Mouse (Mus musculus): ENCODE measurements around the gene Pex6. TPM values are rescaled to one million over a fixed set of nuclear protein-coding genes. Genes with fewer than 3 reads are reported as not detected.

Gene Pex6
- 11.6 and 12.2 TPM in 2 replicates for polyA plus RNA-seq (2015; fragmentation: Nextera tagmentation; extraction: Ambion mirVana)

GRCm38 (mm10) chr17:46710959-46711597, at the start of gene Pex6:
Gene Pex6 (plus strand): TSS chr17:46711463.
- Histone ChIP-seq H3K4me3 (peak within 1 kb of the TSS; percentile 99), H3K4me1 (peaks cover 18% of the 10 kb centered on the region), H3K27me3 (replicated peaks) (no peaks in the 10 kb centered on the region), H3K27ac (replicated peaks) (peak within 1 kb of the TSS; percentile 69), H3K4me2 (peak within 1 kb of the TSS; percentile 82), H3K9ac (peak within 1 kb of the TSS; percentile 98), H3K9me3 (no peaks in the 10 kb centered on the region), H3K36me3 (peaks cover 28% of the 10 kb centered on the region)
- peak; percentile 73 for ATAC-seq (ENCODE audit: extremely low read depth, insufficient number of reproducible peaks, low FRiP score, low TSS enrichment)
- WGBS: 7% methylated on average over 36 of the region's 36 CpGs

GRCm38 (mm10) chr17:46661981-46662380, 49.3 kb upstream of the Pex6 start:
- H3K4me1 ChIP-seq: no peaks in the 10 kb centered on the region
- H3K9ac ChIP-seq: no peak overlapping the region
- no peaks in the 10 kb centered on the region for H3K9me3 ChIP-seq
- 88% methylated on average over 12 of the region's 12 CpGs for WGBS
- no peak for ATAC-seq (ENCODE audit: extremely low read depth, insufficient number of reproducible peaks, low FRiP score, low TSS enrichment)
- H3K27ac ChIP-seq (replicated peaks): no peak overlapping the region
- H3K4me3 ChIP-seq: no peak overlapping the region
- H3K4me2 ChIP-seq: no peak overlapping the region
- no peaks in the 10 kb centered on the region for H3K27me3 ChIP-seq (replicated peaks)
- H3K36me3 ChIP-seq: peaks cover 100% of the 10 kb centered on the region

- H3K27ac ChIP-seq (replicated peaks): no peak overlapping the region
- no peaks in the 10 kb centered on the region for H3K27me3 ChIP-seq (replicated peaks)
- 87% methylated on average over 5 of the region's 5 CpGs for WGBS
- H3K9me3 ChIP-seq: no peaks in the 10 kb centered on the region
- no peak overlapping the region for H3K4me3 ChIP-seq
- H3K9ac ChIP-seq: no peak overlapping the region; the same call in 1 of the 2 replicates
- no peak overlapping the region for H3K4me2 ChIP-seq
- ATAC-seq (ENCODE audit: extremely low read depth, insufficient number of reproducible peaks, low FRiP score, low TSS enrichment): no peak
- H3K4me1 ChIP-seq: no peaks in the 10 kb centered on the region
- peaks cover 100% of the 10 kb centered on the region for H3K36me3 ChIP-seq
Observed at GRCm38 (mm10) chr17:46662730-46663129, 48.5 kb upstream of the Pex6 start.

- ATAC-seq (ENCODE audit: extremely low read depth, insufficient number of reproducible peaks, low FRiP score, low TSS enrichment): no peak
- H3K9me3 ChIP-seq: no peaks in the 10 kb centered on the region
- H3K4me1 ChIP-seq: peaks cover 1% of the 10 kb centered on the region; the same call in 1 of the 2 replicates
- no peak overlapping the region for H3K9ac ChIP-seq
- no peak overlapping the region for H3K27ac ChIP-seq (replicated peaks)
- H3K36me3 ChIP-seq: peaks cover 93% of the 10 kb centered on the region
- H3K27me3 ChIP-seq (replicated peaks): no peaks in the 10 kb centered on the region
- no peak overlapping the region for H3K4me2 ChIP-seq
- no peak overlapping the region for H3K4me3 ChIP-seq
- 81% methylated on average over 16 of the region's 16 CpGs for WGBS
Observed at GRCm38 (mm10) chr17:46667712-46668111, 43.6 kb upstream of the Pex6 start.

GRCm38 (mm10) chr17:46669911-46670310, 41.4 kb upstream of the Pex6 start:
- Histone ChIP-seq H3K9ac (no peak overlapping the region), H3K27ac (replicated peaks) (no peak overlapping the region), H3K4me3 (no peak overlapping the region), H3K27me3 (replicated peaks) (no peaks in the 10 kb centered on the region), H3K36me3 (peaks cover 77% of the 10 kb centered on the region), H3K4me1 (peaks cover 17% of the 10 kb centered on the region), H3K9me3 (no peaks in the 10 kb centered on the region), H3K4me2 (no peak overlapping the region)
- no peak for ATAC-seq (ENCODE audit: extremely low read depth, insufficient number of reproducible peaks, low FRiP score, low TSS enrichment)
- 93% methylated on average over 10 of the region's 10 CpGs for WGBS

- WGBS: under 1% methylated on average over 43 of the region's 43 CpGs
- H3K9me3 ChIP-seq: no peaks in the 10 kb centered on the region
- peak; percentile 77 for ATAC-seq (ENCODE audit: extremely low read depth, insufficient number of reproducible peaks, low FRiP score, low TSS enrichment)
- H3K36me3 ChIP-seq: peaks cover 71% of the 10 kb centered on the region
- peaks cover 36% of the 10 kb centered on the region for H3K4me1 ChIP-seq
- peak within 1 kb of the TSS; percentile 92 for H3K9ac ChIP-seq
- H3K4me3 ChIP-seq: peak within 1 kb of the TSS; percentile 83
- peak within 1 kb of the TSS; percentile 81 for H3K4me2 ChIP-seq
- H3K27me3 ChIP-seq (replicated peaks): no peaks in the 10 kb centered on the region
- peak within 1 kb of the TSS; percentile 85 for H3K27ac ChIP-seq (replicated peaks)
Observed at GRCm38 (mm10) chr17:46673850-46674529, 37.3 kb upstream of the Pex6 start, which contains the start of gene Rrp36. Gene Rrp36 (minus strand): TSS chr17:46674352.

GRCm38 (mm10) chr17:46674530-46675283, 36.6 kb upstream of the Pex6 start:
- Histone ChIP-seq H3K27me3 (replicated peaks) (no peaks in the 10 kb centered on the region), H3K4me1 (peaks cover 43% of the 10 kb centered on the region), H3K4me2 (peak overlapping the region; percentile 81), H3K36me3 (peaks cover 64% of the 10 kb centered on the region), H3K9me3 (no peaks in the 10 kb centered on the region), H3K4me3 (peak overlapping the region; percentile 83), H3K27ac (replicated peaks) (peak overlapping the region; percentile 85), H3K9ac (peak overlapping the region; percentile 92)
- no peak for ATAC-seq (ENCODE audit: extremely low read depth, insufficient number of reproducible peaks, low FRiP score, low TSS enrichment)
- 22% methylated on average over 15 of the region's 15 CpGs for whole genome bisulfite sequencing

- peak within 1 kb of the TSS; percentile 87 for H3K4me2 ChIP-seq
- peaks cover 52% of the 10 kb centered on the region for H3K36me3 ChIP-seq
- H3K4me1 ChIP-seq: peaks cover 46% of the 10 kb centered on the region
- ATAC-seq (ENCODE audit: extremely low read depth, insufficient number of reproducible peaks, low FRiP score, low TSS enrichment): no peak
- H3K4me3 ChIP-seq: peak within 1 kb of the TSS; percentile 97
- H3K27me3 ChIP-seq (replicated peaks): no peaks in the 10 kb centered on the region
- 68% methylated on average over 9 of the region's 9 CpGs for WGBS
- no peaks in the 10 kb centered on the region for H3K9me3 ChIP-seq
- peak within 1 kb of the TSS; percentile 96 for H3K27ac ChIP-seq (replicated peaks)
- peak within 1 kb of the TSS; percentile 96 for H3K9ac ChIP-seq
Observed at GRCm38 (mm10) chr17:46678416-46678815, 32.8 kb upstream of the Pex6 start, which contains the start of gene Mea1. Gene Mea1 (plus strand): TSS chr17:46678793.

GRCm38 (mm10) chr17:46678911-46679310, 32.4 kb upstream of the Pex6 start:
- Histone ChIP-seq H3K27ac (replicated peaks) (peak overlapping the region; percentile 96), H3K9me3 (no peaks in the 10 kb centered on the region), H3K4me3 (peak overlapping the region; percentile 97), H3K4me1 (peaks cover 48% of the 10 kb centered on the region), H3K36me3 (peaks cover 57% of the 10 kb centered on the region), H3K9ac (peak overlapping the region; percentile 96), H3K4me2 (peak overlapping the region; percentile 87), H3K27me3 (replicated peaks) (no peaks in the 10 kb centered on the region)
- WGBS: 21% methylated on average over 9 of the region's 9 CpGs
- ATAC-seq (ENCODE audit: extremely low read depth, insufficient number of reproducible peaks, low FRiP score, low TSS enrichment): no peak

GRCm38 (mm10) chr17:46679843-46680759, 31.2 kb upstream of the Pex6 start:
- Histone ChIP-seq H3K27ac (replicated peaks) (peak overlapping the region; percentile 96), H3K4me1 (peaks cover 42% of the 10 kb centered on the region), H3K36me3 (peaks cover 62% of the 10 kb centered on the region), H3K27me3 (replicated peaks) (no peaks in the 10 kb centered on the region), H3K9me3 (no peaks in the 10 kb centered on the region), H3K4me2 (peak overlapping the region; percentile 87), H3K9ac (peak overlapping the region; percentile 96), H3K4me3 (peak overlapping the region; percentile 97)
- under 1% methylated on average over 34 of the region's 34 CpGs for WGBS
- ATAC-seq (ENCODE audit: extremely low read depth, insufficient number of reproducible peaks, low FRiP score, low TSS enrichment): peak; percentile 8; the same call in 1 of the 2 replicates

All from heart, embryonic 13.5 days (tissue).